Mouse (Mus musculus) cortical plate, adult 2 months (tissue): Measurements from ENCODE around the gene Slc35b2.

Experiments used
- CTCF ChIP-seq: fragments of 200-500 bp; IDR thresholded peaks from 2 replicates; pipeline ENCODE4 v1.5.1; 2011; ENCODE audit warnings: mild to moderate bottlenecking, control low read depth, low read length; ENCODE audit not compliant: insufficient read depth; ENCODE audit errors: extremely low read depth
- POLR2A ChIP-seq: fragments of 200-500 bp; IDR thresholded peaks from 2 replicates; pipeline ENCODE4 v1.6.1; 2011; ENCODE audit warnings: mild to moderate bottlenecking, low read length, control low read depth; ENCODE audit not compliant: insufficient read depth; ENCODE audit errors: extremely low read depth

- no peak for TF ChIP-seq CTCF
- TF ChIP-seq POLR2A = no peak
Measured at GRCm38 (mm10) chr17:45579554-45579953, 15.9 kb downstream of the Slc35b2 start.
